Mouse (Mus musculus) MEL (cell line): ENCODE results near the gene Bicdl1. TPM values are rescaled to one million over a fixed set of nuclear protein-coding genes. Genes with fewer than 3 reads are reported as not detected.

ENCODE experiments used
- DNase-seq: peaks from one replicate; pipeline ENCODE4 v3.0.0; 2011; ENCODE audit warnings: low read depth, low spot score
- H3K27ac ChIP-seq: 2 replicates; pipeline ENCODE4 v1.5.1; 2012; ENCODE audit warnings: low read depth, mild to moderate bottlenecking, control low read depth, low read length, moderate library complexity; ENCODE audit not compliant: control insufficient read depth
- H3K27me3 ChIP-seq, 2 experiments: fragments of 150-350 bp in 1 of 2; sonication (generic) in 1 of 2; 2 replicates each; pipeline ENCODE4 v1.6.1; 2012; ENCODE audit warnings: low read length in 2 of 2, mild to moderate bottlenecking in 2 of 2, improper control_type of control experiment in 1 of 2, moderate library complexity in 1 of 2; ENCODE audit not compliant: insufficient read depth in 2 of 2, control insufficient read depth in 1 of 2
- H3K36me3 ChIP-seq, 2 experiments: 2 replicates each; pipeline ENCODE4 v1.6.1; 2012 to 2014; ENCODE audit warnings: low read length in 2 of 2, improper control_type of control experiment in 1 of 2, inconsistent platforms in 1 of 2, mild to moderate bottlenecking in 1 of 2; ENCODE audit not compliant: insufficient read depth in 2 of 2, control insufficient read depth in 1 of 2
- H3K4me1 ChIP-seq, 2 experiments: fragments of 150-350 bp in 1 of 2; sonication (generic) in 1 of 2; 2 replicates each; pipeline ENCODE4 v1.6.1; 2012; ENCODE audit warnings: low read length in 2 of 2, improper control_type of control experiment in 1 of 2, mild to moderate bottlenecking in 1 of 2; ENCODE audit not compliant: insufficient read depth in 2 of 2, control insufficient read depth in 1 of 2
- H3K4me3 ChIP-seq, 2 experiments: fragments of 150-350 bp in 1 of 2; sonication (generic) in 1 of 2; 2 replicates each; pipeline ENCODE4 v1.5.1; 2012; ENCODE audit warnings: low read depth in 2 of 2, low read length in 2 of 2, mild to moderate bottlenecking in 2 of 2, moderate library complexity in 2 of 2, control low read depth in 1 of 2, improper control_type of control experiment in 1 of 2; ENCODE audit not compliant: control insufficient read depth in 1 of 2, insufficient read depth in 1 of 2
- H3K79me2 ChIP-seq: 2 replicates; pipeline ENCODE4 v1.6.1; 2012; ENCODE audit warnings: mild to moderate bottlenecking, low read length, moderate library complexity; ENCODE audit not compliant: control insufficient read depth, poor library complexity, insufficient read depth
- H3K9ac ChIP-seq: 2 replicates; pipeline ENCODE4 v1.6.1; 2012; ENCODE audit warnings: low read depth, mild to moderate bottlenecking, control low read depth, low read length, moderate library complexity; ENCODE audit not compliant: control insufficient read depth, poor library complexity, severe bottlenecking
- H3K9me3 ChIP-seq: fragments of 150-350 bp; sonication (generic); replicated peaks from 2 replicates; pipeline ENCODE4 v1.6.1; 2012; ENCODE audit warnings: mild to moderate bottlenecking, low read length, improper control_type of control experiment, moderate library complexity; ENCODE audit not compliant: insufficient read depth
- BHLHE40 ChIP-seq: IDR thresholded peaks from 2 replicates; pipeline ENCODE4 v1.6.1; 2012; ENCODE audit warnings: low read depth, mild to moderate bottlenecking, inconsistent platforms, low read length, improper control_type of control experiment, borderline replicate concordance
- CHD1 ChIP-seq: IDR thresholded peaks from 2 replicates; pipeline ENCODE4 v1.6.1; 2012; ENCODE audit warnings: low read depth, mild to moderate bottlenecking, inconsistent platforms, low read length, improper control_type of control experiment
- CHD2 ChIP-seq: IDR thresholded peaks from 2 replicates; pipeline ENCODE4 v1.6.1; 2011; ENCODE audit warnings: low read length, improper control_type of control experiment
- CTCF ChIP-seq, 3 experiments: IDR thresholded peaks in 2 of 3; conservative IDR thresholded peaks in 1 of 3; 2 replicates each; pipeline ENCODE4 v1.5.1; 2011 to 2012; ENCODE audit warnings: low read length in 3 of 3, low read depth in 2 of 3, mild to moderate bottlenecking in 2 of 3, improper control_type of control experiment in 1 of 3, inconsistent platforms in 1 of 3, mixed read lengths in 1 of 3, moderate library complexity in 1 of 3; ENCODE audit not compliant: control insufficient read depth in 1 of 3, insufficient read depth in 1 of 3, poor library complexity in 1 of 3, severe bottlenecking in 1 of 3
- E2F4 ChIP-seq: IDR thresholded peaks from 2 replicates; pipeline ENCODE4 v1.6.1; 2011; ENCODE audit warnings: low read depth, low read length, improper control_type of control experiment, borderline replicate concordance
- EP300 ChIP-seq, 2 experiments: IDR thresholded peaks; 2 replicates each; pipeline ENCODE4 v1.6.1; 2011; ENCODE audit warnings: improper control_type of control experiment in 2 of 2, low read length in 2 of 2, low read depth in 1 of 2, mild to moderate bottlenecking in 1 of 2
- GABPA ChIP-seq: IDR thresholded peaks from 2 replicates; pipeline ENCODE4 v1.6.1; 2012; ENCODE audit warnings: low read depth, mild to moderate bottlenecking, inconsistent platforms, low read length, improper control_type of control experiment, moderate library complexity
- GATA1 ChIP-seq: IDR thresholded peaks from 2 replicates; pipeline ENCODE4 v1.6.1; 2011; ENCODE audit warnings: low read depth, low read length, improper control_type of control experiment
- JUND ChIP-seq: IDR thresholded peaks from 2 replicates; pipeline ENCODE4 v1.6.1; 2011; ENCODE audit warnings: low read depth, mild to moderate bottlenecking, improper control_type of control experiment, low read length
- MAZ ChIP-seq: IDR thresholded peaks from 2 replicates; pipeline ENCODE4 v1.6.1; 2012; ENCODE audit warnings: low read depth, mild to moderate bottlenecking, inconsistent platforms, low read length, improper control_type of control experiment
- MEF2A ChIP-seq: IDR thresholded peaks from 2 replicates; pipeline ENCODE4 v1.6.1; 2014; ENCODE audit warnings: low read depth, mild to moderate bottlenecking, inconsistent platforms, low read length, improper control_type of control experiment; ENCODE audit not compliant: poor library complexity, insufficient replicate concordance, severe bottlenecking; ENCODE audit errors: extremely low read depth
- MYB ChIP-seq: IDR thresholded peaks from 2 replicates; pipeline ENCODE4 v1.6.1; 2011; ENCODE audit warnings: mild to moderate bottlenecking, low read depth, low read length, improper control_type of control experiment
- MYC ChIP-seq: IDR thresholded peaks from 2 replicates; pipeline ENCODE4 v1.6.1; 2011; ENCODE audit warnings: low read depth, mild to moderate bottlenecking, low read length, improper control_type of control experiment, moderate library complexity
- NELFE ChIP-seq: IDR thresholded peaks from 2 replicates; pipeline ENCODE4 v1.6.1; 2011; ENCODE audit warnings: low read depth, low read length, improper control_type of control experiment
- NRF1 ChIP-seq: IDR thresholded peaks from 2 replicates; pipeline ENCODE4 v1.6.1; 2014; ENCODE audit warnings: low read depth, mild to moderate bottlenecking, inconsistent platforms, low read length, improper control_type of control experiment, moderate library complexity; ENCODE audit not compliant: poor library complexity, insufficient read depth, severe bottlenecking
- POLR2A ChIP-seq, 2 experiments: IDR thresholded peaks; 2 replicates each; pipeline ENCODE4 v1.6.1; 2011 to 2012; ENCODE audit warnings: low read length in 2 of 2, mild to moderate bottlenecking in 2 of 2, control low read depth in 1 of 2, improper control_type of control experiment in 1 of 2, low read depth in 1 of 2, moderate library complexity in 1 of 2; ENCODE audit not compliant: control insufficient read depth in 1 of 2, insufficient read depth in 1 of 2, poor library complexity in 1 of 2
- POLR2AphosphoS5 ChIP-seq: IDR thresholded peaks from 2 replicates; pipeline ENCODE4 v1.6.1; 2012; ENCODE audit warnings: low read depth, borderline replicate concordance, mild to moderate bottlenecking, inconsistent platforms, low read length, moderate library complexity, mixed read lengths
- RAD21 ChIP-seq: IDR thresholded peaks from 2 replicates; pipeline ENCODE4 v1.6.1; 2011; ENCODE audit warnings: mild to moderate bottlenecking, low read depth, low read length, improper control_type of control experiment
- TAL1 ChIP-seq: IDR thresholded peaks from 2 replicates; pipeline ENCODE4 v1.6.1; 2012; ENCODE audit warnings: mild to moderate bottlenecking, inconsistent platforms, low read length, moderate library complexity, mixed read lengths
- TCF12 ChIP-seq: IDR thresholded peaks from 2 replicates; pipeline ENCODE4 v1.6.1; 2014; ENCODE audit warnings: low read depth, mild to moderate bottlenecking, inconsistent platforms, low read length, improper control_type of control experiment, moderate library complexity
- UBTF ChIP-seq: IDR thresholded peaks from 2 replicates; pipeline ENCODE4 v1.6.1; 2012; ENCODE audit warnings: low read depth, mild to moderate bottlenecking, inconsistent platforms, low read length, improper control_type of control experiment, moderate library complexity, borderline replicate concordance; ENCODE audit not compliant: insufficient read depth
- ZKSCAN1 ChIP-seq: IDR thresholded peaks from 2 replicates; pipeline ENCODE4 v1.6.1; 2012; ENCODE audit warnings: low read depth, mild to moderate bottlenecking, inconsistent platforms, low read length, improper control_type of control experiment, moderate library complexity
- ZMIZ1 ChIP-seq: IDR thresholded peaks from 2 replicates; pipeline ENCODE4 v1.6.1; 2012; ENCODE audit warnings: low read depth, mild to moderate bottlenecking, inconsistent platforms, low read length, improper control_type of control experiment, moderate library complexity
- polyA plus RNA-seq, 2 experiments: library from polyadenylated mRNA; stranded (reverse) in 1 of 2; unstranded in 1 of 2; fragments of >175 nt in 1 of 2; fragments of >200 nt in 1 of 2; gene quantifications; 2 replicates each; pipeline versions ENCODE4 v1.2.1 to v1.2.4; 2012; ENCODE audit warnings: low replicate concordance in 2 of 2, low read depth in 1 of 2; ENCODE audit not compliant: insufficient read length in 2 of 2, insufficient read depth in 1 of 2, missing spikeins in 1 of 2
- total RNA-seq: library from RNA; depleted of rRNA; stranded (reverse); fragments of 300-350 nt; gene quantifications from 2 replicates; pipeline ENCODE4 v1.2.3, GENCODE M21; 2012

Gene Bicdl1
- total and polyA plus RNA-seq, 3 experiments, result 3.5 to 13.4 TPM; not detected in 1

GRCm38 (mm10) chr5:115720761-115721160 lies 10.7 kb downstream of the Bicdl1 start:
- no peak overlapping the region for H3K27ac ChIP-seq
- no peak overlapping the region for H3K9ac ChIP-seq
- H3K79me2 ChIP-seq, result no peaks in the 10 kb centered on the region
- H3K27me3 ChIP-seq, result no peaks in the 10 kb centered on the region
- no peak for DNase-seq
- TF ChIP-seq NRF1 (no peak), MYC (no peak), POLR2AphosphoS5 (no peak), CHD2 (no peak), UBTF (no peak), ZKSCAN1 (no peak), JUND (no peak), CHD1 (no peak)
- H3K9me3 ChIP-seq, result no peaks in the 10 kb centered on the region
- H3K4me3 ChIP-seq, result no peak overlapping the region
- peaks cover 0 to 6% of the 10 kb centered on the region in 2 experiments; a peak in 2 of 4 replicates for H3K36me3 ChIP-seq
- peaks cover 0 to 16% of the 10 kb centered on the region in 2 experiments; a peak in 2 of 4 replicates for H3K4me1 ChIP-seq

GRCm38 (mm10) chr5:115717693-115718092 lies 13.7 kb downstream of the Bicdl1 start:
- Histone ChIP-seq H3K4me3 (no peak overlapping the region), H3K79me2 (no peaks in the 10 kb centered on the region), H3K27ac (no peak overlapping the region), H3K9me3 (no peaks in the 10 kb centered on the region), H3K4me1 (peaks cover 0 to 16% of the 10 kb centered on the region in 2 experiments; a peak in 2 of 4 replicates), H3K27me3 (no peaks in the 10 kb centered on the region), H3K9ac (no peak overlapping the region), H3K36me3 (peaks cover 0 to 7% of the 10 kb centered on the region in 2 experiments; a peak in 2 of 4 replicates)
- no peak for DNase-seq
- no peak for TF ChIP-seq POLR2AphosphoS5
- no peak for TF ChIP-seq MEF2A
- TF ChIP-seq CTCF (IDR thresholded peaks at IDR 0.05 in 2 of 3, conservative IDR thresholded peaks at IDR 0.05 in 1 of 3; ENCODE audit: control insufficient read depth in 1 of 3, insufficient read depth in 1 of 3, low read depth in 2 of 3, low read length in 3 of 3, poor library complexity in 1 of 3, severe bottlenecking in 1 of 3), result no peak
- no peak for TF ChIP-seq E2F4
- TF ChIP-seq GABPA, result no peak
- no peak for TF ChIP-seq TAL1
- no peak for TF ChIP-seq RAD21
- no peak for TF ChIP-seq GATA1
- TF ChIP-seq ZMIZ1, result no peak
- TF ChIP-seq NELFE, result no peak
- TF ChIP-seq MAZ, result no peak
- TF ChIP-seq TCF12, result no peak
- no peak for TF ChIP-seq EP300 (IDR thresholded peaks at IDR 0.05; ENCODE audit: low read depth in 1 of 2, low read length in 2 of 2)
- no peak for TF ChIP-seq POLR2A (IDR thresholded peaks at IDR 0.05; ENCODE audit: control insufficient read depth in 1 of 2, insufficient read depth in 1 of 2, low read depth in 1 of 2, low read length in 2 of 2, poor library complexity in 1 of 2)
- TF ChIP-seq MYB, result no peak
- no peak for TF ChIP-seq BHLHE40
